Mouse (Mus musculus) macrophage (primary cell): ENCODE results near the gene Tmem60. TPM values are rescaled to one million over a fixed set of nuclear protein-coding genes. Genes with fewer than 3 reads are reported as not detected.
A peak's percentile ranks its signal among the peaks of the same experiment; 100 is the strongest.

Source experiments
- H3K27ac ChIP-seq: fragments of 350-480 bp; formaldehyde crosslinking; 2 replicates; pipeline ENCODE4 v1.9.0; 2021
- H3K36me3 ChIP-seq: fragments of 350-480 bp; formaldehyde crosslinking; 2 replicates; pipeline ENCODE4 v1.9.0; 2021; ENCODE audit errors: inconsistent target
- H3K4me3 ChIP-seq: fragments of 350-480 bp; formaldehyde crosslinking; 2 replicates; pipeline ENCODE4 v1.9.0; 2021; ENCODE audit errors: inconsistent target
- H3K79me2 ChIP-seq: fragments of 350-480 bp; formaldehyde crosslinking; 2 replicates; pipeline ENCODE4 v1.9.0; 2021; ENCODE audit errors: inconsistent target
- WGBS: methylation state at CpG from one replicate; pipeline ENCODE4 v1.1.7; 2026; ENCODE audit warnings: inconsistent platforms; ENCODE audit not compliant: missing documents; 5-methylcytosine and 5-hydroxymethylcytosine counted together
- polyA plus RNA-seq: library from polyadenylated mRNA; stranded (reverse); fragments of 250-400 nt; gene quantifications from 3 replicates; pipeline ENCODE4 v1.2.4, GENCODE M21; 2018; ENCODE audit warnings: inconsistent platforms

Tmem60 gene
- polyA plus RNA-seq, 1 experiment from 2014 or later: 11.2 TPM

GRCm38 (mm10) chr5:20929669-20930151 lies 47.7 kb downstream of the Tmem60 start:
- H3K27ac ChIP-seq: no peak overlapping the region
- peaks cover 98% of the 10 kb centered on the region for H3K79me2 ChIP-seq
- H3K36me3 ChIP-seq: peaks cover 13% of the 10 kb centered on the region
- H3K4me3 ChIP-seq: no peak overlapping the region
- WGBS: 72% methylated on average over 6 of the region's 6 CpGs

GRCm38 (mm10) chr5:20930430-20930829 lies 48.4 kb downstream of the Tmem60 start:
- Histone ChIP-seq H3K27ac (no peak overlapping the region), H3K4me3 (no peak overlapping the region), H3K36me3 (peaks cover 13% of the 10 kb centered on the region), H3K79me2 (peaks cover 98% of the 10 kb centered on the region)

GRCm38 (mm10) chr5:20931300-20931699 lies 49.3 kb downstream of the Tmem60 start:
- 64% methylated on average over 3 of the region's 3 CpGs for WGBS
- Histone ChIP-seq H3K79me2 (peaks cover 98% of the 10 kb centered on the region), H3K27ac (no peak overlapping the region)

GRCm38 (mm10) chr5:20932585-20932984 lies 50.6 kb downstream of the Tmem60 start:
- Histone ChIP-seq H3K27ac (peak overlapping the region; percentile 78), H3K79me2 (peaks cover 98% of the 10 kb centered on the region), H3K4me3 (no peak overlapping the region), H3K36me3 (0 out of 2 replicates have a peak, but pooled peaks cover 3% of the 10 kb centered on the region)
- WGBS: 9% methylated on average over 3 of the region's 3 CpGs

More at GRCm38 (mm10) chr5:20931300-20931699, 49.3 kb downstream of the Tmem60 start:
- H3K36me3 ChIP-seq: peaks cover 13% of the 10 kb centered on the region
- no peak overlapping the region for H3K4me3 ChIP-seq

- Histone ChIP-seq H3K79me2 (peaks cover 98% of the 10 kb centered on the region), H3K4me3 (no peak overlapping the region), H3K27ac (peak overlapping the region; percentile 19), H3K36me3 (no peaks in the 10 kb centered on the region)
- WGBS: 55% methylated on average over 5 of the region's 5 CpGs
Observed at GRCm38 (mm10) chr5:20935934-20936333, 53.9 kb downstream of the Tmem60 start.

Other genes starting within 250 kb of the Tmem60 start
- 8.7 to 13.8 TPM (median 9.2 TPM) in 3 replicates for gene Phtf2, start 67 bp upstream of the Tmem60 start, polyA plus RNA-seq
- 20.9 to 24.6 TPM (median 22.9 TPM) in 3 replicates for gene Rsbn1l, start 74.2 kb downstream of the Tmem60 start, polyA plus RNA-seq
- gene Ptpn12, start 173.7 kb downstream of the Tmem60 start, polyA plus RNA-seq: 43.2 to 77.5 TPM (median 55.5 TPM) in 3 replicates